Mouse (Mus musculus): ENCODE measurements around the gene Hectd4.
"Not testable (repeated sequence)": the region's sequence is repeated elsewhere in the genome, so short reads cannot be mapped to it uniquely, and the experiment has no call there.

Gene Hectd4

DNA sequence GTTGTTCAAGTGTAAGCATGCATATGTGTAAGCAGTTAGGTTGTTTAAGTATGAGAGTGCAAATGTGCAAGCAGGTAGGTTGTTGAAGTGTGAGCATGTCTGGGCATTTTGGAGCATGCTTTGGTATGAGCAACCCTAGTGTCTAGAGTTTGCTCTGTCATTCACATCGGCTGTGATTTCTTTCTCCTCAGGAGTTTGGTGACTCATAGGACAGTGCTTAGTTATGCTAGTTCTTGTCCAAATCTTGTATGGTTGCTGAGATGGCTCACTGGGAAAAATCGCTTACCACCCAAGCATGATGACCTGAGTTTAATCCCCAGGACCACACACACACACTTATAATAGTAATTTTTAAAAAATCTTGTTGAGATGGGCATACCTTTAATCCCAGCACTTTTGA, 67.2 kb downstream of the Hectd4 start:
- no peak for DNase-seq (ENCODE audit: low spot score)

DNA sequence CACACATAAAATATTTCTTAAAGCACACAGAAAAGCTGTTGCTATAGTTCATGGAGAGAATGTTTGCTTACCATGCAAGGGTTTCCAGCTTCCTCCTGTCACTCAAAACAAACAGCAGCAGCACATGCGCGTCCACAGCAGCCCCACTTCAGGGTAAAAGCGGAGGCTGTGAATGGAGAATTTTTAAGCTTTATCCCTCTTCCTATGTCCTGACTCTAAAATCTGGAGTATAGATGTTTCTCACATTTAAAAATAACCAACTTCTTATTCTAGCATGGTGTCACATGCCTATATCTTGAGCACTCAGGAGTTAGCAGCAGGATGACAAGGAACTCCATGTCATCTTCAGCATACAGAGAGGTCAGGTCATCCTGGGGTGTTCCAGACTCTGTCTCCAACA, 70.3 kb downstream of the Hectd4 start:
- DNase-seq (ENCODE audit: low spot score), result no peak

DNA sequence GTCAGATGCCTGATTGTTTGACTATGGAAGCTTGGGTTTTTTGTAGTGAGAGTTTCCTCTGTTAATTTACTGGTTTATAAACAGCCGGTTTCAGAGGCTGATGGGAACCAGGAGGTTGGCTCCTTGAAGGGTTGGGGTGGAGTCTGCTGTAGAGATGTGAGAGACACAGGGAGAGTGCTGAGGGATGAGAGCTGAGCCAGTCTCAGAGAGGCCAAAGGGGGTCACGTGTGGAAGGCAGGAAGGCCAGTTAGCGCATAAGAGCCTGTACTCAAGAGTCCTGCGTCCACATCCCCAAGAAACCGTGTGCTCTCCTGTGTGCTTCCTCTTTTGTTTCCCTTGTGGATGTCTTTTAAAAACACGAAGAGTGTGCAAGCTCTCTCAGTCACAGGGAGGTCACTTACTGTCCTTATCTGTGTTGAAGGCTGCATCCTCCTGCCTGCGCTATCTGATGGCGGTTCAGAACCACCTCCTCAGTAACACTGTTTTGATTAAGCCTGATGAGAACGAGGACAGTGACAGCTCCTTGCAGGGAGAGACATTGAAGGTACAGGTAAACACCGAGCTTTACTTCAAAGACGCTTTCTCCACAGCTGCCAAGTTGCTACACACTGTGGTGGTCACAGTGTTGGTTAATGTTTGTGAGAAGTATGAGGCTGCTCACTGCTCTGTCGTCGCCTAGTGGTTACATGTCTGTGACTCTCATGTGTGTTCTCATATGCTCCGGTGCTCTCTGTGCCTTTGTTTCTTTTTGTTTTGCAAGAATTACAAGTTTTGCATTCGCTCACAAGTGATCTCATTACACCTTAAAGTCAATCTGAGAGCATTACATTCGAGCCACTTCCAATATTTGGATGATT, 72.5 kb downstream of the Hectd4 start:
- DNase-seq (ENCODE audit: low spot score), result no peak

DNA sequence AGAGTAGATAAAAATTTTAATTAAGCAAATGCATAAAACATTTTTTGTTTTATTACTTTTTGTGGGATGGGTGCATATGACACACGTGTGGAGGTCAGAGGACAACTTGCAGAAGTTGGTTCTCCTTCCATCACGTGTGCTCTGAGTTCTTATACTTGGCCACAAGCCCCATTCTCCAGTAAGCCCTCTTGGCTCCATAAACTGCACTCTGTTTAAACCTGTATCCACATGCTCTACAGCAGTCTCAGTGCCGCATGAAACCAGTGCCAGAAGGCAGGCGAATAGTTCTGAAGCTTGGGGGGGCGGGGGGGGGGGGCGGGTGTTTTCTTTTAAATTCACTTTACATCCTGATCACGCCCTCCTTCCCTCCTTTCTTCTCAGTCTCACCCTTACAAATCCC, 85.0 kb downstream of the Hectd4 start:
- DNase-seq (ENCODE audit: low spot score), result no peak

DNA sequence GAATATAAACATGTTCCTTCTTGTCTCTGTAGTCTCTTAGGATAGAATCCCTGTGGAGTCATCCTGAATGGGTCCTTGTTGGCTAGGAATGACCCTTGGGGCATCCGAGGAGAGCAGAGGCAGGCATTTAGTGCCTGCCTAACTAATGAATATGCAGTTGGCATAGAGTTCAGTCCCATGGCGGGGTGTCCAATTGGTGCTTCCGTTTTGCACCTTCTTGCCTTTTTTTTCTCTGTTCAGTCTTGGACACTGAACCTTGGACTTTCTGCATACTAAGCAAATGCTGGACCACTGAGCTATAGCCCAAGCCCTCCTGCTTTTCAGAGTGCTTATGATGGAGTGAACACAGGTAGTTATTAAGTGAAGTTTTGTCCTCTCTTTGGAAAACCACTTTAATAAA, 87.6 kb downstream of the Hectd4 start:
- no peak for DNase-seq (ENCODE audit: low spot score)

DNA sequence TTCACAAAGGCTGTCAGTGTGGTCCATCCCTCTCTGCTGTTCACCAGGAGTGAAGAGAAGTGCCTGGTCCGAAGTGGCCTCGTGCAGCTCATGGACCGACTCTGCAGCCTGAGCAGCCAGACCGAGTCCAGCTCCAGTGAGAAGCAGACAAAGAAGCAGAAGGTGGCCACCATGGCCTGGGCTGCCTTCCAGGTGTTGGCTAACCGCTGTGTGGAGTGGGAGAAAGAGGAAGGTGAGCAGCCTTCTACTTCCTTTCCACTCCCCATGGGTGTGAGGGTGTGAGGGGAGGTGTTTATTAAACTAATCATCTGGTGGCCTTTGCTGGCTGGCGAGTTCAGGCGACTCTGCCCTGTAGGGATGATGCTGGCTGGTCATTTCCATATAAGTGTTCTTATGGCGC, 91.6 kb downstream of the Hectd4 start:
- DNase-seq (ENCODE audit: low spot score), result no peak

DNA sequence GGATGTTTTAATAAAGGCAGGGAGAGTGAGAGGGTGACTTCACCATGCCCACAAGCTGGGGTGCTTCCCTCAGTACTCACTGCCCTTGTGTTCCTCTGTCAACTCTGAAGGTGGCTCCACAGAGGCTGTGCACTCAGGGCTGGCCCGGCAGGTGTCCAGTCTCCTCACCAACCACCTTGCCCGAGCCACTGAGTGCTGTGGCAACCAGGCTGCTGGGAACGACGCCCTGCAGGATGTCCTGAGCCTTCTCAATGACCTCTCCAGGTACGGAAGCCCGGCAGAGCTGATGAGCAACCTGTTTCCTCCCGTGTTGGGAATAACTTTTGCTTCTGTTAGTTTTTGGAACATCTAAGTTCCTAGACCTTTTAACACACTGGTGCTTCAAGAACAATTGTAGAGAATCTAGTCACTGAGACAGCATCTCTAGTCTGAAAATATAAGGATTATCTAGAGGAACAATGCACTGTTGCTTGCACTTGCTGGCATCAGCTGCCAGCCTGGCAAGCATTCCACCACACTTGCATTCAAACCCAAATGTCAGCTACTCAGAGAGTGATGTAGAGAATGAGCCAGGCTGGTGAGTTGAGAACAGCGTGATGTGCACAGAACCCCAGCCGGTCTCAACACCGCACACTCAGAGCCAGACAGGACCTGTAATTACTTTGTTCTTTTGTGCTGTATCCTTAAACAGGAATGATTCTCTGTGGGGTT, 93.9 kb downstream of the Hectd4 start:
- no peak for DNase-seq (ENCODE audit: low spot score)

DNA sequence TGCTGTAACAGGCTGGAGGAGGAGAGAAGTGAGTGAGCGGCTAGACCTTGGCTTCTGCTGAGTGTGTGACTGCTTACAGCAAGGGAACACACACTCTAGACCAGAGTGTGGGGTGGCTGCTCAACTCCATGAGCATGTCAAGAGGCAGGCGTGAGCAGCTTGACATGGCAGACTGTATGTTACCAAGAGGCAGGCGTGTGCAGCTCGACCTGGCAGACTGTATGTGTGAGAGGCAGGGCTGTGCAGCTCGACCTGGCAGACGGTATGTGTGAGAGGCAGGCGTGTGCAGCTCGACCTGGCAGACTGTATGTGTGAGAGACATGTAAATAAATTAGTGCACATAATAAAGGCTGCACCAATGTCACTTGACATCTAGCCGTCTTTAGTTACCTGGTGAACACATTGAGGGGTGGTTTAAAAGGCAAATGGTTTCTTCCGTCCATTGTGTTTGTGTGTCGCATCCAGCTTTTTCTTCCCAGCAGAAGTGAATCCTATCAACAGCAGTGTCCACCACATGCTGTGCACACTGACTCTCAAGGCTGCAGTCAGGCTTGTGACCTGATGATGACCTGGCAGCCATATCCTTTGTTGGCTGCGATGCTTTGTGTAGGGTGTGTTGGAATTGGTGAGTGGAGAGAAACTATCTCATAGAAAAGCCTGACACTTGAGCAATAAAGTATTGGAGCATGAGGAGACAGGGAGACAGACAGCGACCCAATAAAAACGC, 106.2 kb downstream of the Hectd4 start:
- no peak for DNase-seq (ENCODE audit: low spot score)

DNA sequence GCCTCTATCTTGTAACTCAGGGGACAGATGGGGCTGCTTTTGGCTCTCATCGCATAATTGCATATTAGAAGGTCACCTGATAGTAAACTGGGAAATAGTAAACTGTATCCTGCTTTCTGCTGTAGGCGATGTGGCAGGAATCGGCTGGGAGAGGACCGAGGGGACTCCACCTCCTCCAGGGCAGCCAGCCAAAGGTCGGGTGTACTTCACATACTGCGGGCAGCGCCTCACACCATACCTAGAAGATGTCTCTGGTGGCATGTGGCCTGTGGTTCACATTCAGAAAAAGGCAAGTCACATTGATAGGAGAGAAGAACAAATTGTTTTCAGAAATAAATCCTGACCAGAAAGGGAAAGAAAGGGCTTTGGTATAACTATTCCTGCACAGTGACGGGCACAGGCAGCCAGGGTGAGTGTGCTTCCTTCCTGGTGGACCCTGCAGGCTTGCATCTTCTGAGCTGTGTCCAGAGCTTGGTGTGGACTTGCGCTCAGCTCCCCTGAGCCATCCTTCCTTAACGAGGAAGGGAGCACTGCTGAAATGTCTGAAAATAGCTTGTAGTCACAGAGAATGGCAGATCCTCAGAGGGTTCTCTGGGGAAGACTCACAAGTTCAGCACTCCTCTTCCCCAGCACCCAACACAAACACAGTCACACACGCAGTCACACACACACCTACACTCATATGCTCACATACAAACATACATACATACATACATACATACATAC, 109.5 kb downstream of the Hectd4 start:
- no peak for DNase-seq (ENCODE audit: low spot score)

DNA sequence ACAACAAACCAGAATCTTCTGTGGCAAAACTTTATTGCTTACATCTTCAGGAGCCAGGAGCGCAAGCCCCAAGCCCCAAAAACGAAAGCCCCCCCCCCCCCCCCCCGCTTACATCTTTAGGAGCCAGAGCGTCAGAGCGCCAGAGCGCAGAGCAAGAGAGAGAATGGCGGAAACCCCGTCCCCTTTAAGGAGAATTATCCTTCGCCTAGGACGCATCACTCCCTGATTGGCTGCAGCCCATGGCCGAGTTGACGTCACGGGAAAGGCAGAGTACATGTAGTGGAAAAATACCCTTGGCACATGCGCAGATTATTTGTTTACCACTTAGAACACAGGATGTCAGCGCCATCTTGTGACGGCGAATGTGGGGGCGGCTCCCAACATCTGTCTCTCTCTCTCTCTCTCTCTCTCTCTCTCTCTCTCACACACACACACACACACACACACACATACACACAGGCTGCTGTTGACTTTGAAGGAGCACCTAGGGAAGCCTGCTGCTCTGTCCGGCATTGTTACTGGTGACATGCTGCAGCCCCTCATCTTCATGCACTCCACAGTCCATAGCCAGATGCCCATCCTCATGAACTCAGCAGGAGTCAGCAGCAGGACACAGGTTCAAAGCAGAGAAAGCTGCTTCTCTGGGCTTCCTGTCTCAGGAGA, 110.3 kb downstream of the Hectd4 start:
- not testable (repeated sequence) for DNase-seq (ENCODE audit: low spot score)

DNA sequence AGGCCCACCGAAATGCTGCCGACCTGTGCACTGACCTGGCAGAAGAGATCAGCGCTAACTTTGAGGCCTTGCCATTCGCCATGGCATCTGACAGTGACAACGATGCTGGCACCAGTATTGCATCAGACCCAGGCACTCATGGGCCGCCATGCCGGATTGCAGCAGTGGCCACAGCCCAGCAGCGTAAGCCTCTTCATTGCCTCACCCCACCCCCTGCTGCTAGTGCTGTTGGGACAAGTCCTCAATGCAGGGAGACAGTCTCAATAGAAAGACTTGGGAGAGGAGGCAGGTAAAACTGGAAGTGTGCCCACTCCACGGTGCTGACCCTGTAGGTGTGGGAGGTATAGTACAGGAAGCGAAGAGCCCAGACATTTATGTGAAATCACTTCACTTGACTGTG, 111.7 kb downstream of the Hectd4 start:
- no peak for DNase-seq (ENCODE audit: low spot score)

DNA sequence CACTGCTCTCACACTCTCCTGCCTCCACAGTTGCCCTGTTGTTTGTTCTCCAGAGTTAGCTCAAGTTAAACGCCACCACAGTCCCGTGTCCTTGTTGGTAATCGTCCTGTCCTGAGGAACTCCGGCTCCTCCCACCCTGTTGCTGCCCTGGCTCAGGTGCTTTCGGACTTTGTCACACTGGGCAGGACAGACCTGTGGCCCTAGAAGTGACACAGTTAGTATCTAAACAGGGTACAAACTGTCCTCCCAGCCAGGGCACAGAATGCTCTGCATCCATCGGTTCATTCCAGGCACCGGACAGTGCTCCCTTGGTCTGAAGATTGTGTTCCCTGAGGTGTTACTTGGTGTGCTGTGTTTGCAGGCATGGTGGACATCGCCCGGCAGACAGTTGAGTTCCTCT, 114.0 kb downstream of the Hectd4 start:
- DNase-seq (ENCODE audit: low spot score), result no peak

DNA sequence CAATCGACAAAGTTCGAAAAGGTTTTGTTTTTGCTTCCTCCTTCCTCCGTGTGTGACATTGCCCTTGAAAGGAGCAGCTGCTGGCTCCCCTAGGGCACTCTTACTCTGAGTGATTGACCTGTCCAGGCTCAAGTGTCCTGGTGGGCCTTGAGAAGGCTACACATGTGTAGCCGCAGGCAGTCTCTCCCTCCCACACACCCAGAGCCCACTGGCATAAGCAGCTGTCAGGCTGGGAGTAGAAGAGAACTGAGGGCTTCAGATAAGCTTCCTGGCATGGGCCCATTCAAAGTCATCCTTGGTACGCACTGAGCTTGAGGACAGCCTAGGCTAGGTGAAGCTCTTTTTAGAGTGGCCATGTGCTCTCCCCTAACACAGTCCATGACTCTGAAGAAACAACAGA, 114.4 kb downstream of the Hectd4 start:
- DNase-seq (ENCODE audit: low spot score), result no peak

DNA sequence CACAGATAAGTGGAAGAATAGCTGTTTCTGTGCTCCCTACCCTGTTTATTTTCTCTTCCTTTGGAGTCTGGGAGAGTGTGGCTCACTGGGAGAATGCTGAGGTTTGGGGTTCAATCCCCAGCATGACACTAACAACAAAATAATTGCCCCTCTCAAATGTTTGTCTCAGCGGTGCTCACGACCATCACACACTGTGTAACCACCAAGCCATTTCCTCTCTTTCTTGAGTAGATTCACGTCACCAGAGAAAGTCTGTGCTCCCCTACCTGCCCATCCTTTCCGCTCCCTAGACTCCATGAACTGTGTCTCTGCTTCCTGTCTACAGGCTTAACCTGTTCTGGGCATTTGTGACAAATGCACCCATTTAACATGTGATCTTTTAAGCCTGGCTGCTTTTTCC, 115.4 kb downstream of the Hectd4 start:
- DNase-seq (ENCODE audit: low spot score), result peak; percentile 42

DNA sequence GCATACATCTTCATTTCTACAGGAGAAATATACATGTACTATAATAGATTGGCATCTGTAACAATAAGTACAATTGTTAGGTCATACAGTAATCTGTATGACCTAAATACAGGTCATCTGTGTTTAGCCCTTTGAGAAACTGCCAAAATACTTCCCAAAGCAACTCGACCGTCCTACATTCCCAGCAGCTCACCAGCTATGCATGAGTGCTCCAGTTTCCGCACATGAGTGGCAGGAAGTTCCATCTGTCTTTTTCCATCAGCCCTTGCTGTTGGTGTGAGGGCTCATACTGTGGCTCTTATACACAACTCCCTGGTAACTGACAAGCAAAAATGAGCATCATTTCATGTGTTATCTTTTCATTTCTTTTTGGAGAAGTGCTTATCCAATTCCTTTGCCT, 116.0 kb downstream of the Hectd4 start:
- no peak for DNase-seq (ENCODE audit: low spot score)

DNA sequence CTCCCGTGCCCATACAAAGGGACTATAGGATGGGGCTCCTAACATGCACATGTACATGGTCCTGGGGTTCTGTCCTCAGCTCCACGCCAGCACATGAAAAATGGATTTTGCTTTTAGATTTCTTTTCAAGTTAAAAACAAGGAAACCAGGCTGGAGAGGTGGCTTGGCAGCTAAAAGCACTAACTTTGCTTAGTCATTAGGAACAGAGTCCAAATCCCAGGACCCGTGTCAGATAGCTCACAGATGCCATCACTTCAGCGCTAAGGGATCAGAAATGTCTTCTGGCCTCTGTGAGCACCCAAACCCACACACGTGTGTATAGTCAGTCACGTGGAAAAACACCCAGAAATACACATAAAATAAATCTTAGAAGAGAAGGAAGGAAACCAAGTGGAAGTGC, 116.8 kb downstream of the Hectd4 start:
- DNase-seq (ENCODE audit: low spot score), result no peak

DNA sequence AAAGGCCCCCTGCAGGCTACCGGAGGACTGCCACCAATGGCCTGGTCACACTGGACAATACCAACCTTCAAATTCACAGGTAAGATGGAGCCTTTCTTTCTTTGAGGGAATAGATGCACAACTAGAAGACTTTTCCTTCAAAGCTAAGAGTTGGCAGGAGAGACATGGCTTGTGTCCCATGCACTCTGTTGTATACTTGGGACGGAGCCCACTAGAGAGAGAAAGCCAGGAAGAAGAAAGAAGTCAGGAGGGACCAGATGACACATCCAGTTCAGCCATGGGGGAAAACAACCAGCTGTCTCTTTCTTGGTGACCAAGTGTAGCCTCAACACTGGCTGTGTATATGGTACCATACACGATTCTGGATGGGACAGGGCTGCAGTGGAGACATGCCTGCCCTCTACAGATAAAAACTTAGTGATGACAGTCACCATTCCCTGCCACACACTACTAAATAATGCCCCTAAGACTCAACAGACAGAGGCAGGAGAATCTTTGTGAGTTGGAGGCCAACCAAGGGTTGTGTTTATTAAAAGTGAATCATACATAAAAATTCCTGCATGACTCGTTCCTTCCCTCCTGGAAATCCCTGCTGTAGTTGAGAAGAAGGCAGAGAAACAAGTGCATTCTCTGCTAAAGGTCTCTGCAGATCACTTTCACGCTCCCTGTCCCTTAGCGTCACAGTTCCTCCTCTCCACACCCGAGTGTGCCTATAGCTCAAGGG, 119.7 kb downstream of the Hectd4 start:
- DNase-seq (ENCODE audit: low spot score), result no peak

DNA sequence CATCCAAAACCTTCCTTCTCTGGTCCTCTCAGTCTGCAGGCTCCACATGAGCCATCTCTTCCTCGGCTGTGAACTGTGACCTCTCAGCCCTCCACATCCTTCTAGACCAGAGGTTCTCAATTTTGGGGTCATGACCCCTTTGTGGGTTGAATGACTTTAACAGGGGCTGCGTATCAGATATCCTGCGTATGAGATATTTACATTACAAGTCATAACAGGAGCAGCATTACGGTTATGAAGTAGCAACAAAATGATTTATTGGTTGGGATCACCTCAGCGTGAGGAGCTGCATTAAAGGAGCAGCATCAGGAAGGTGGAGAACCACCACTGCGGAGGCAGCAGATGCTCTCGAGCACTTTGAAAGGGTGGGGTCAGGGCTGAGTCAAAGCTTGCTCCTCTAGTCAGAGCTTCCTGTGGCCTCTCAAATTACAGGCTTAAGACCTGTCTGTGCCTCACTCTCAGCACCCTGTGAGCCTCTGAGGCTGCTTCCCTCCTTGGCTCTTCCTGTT, 121.0 kb downstream of the Hectd4 start:
- DNase-seq (ENCODE audit: low spot score), result peak; percentile 34

DNA sequence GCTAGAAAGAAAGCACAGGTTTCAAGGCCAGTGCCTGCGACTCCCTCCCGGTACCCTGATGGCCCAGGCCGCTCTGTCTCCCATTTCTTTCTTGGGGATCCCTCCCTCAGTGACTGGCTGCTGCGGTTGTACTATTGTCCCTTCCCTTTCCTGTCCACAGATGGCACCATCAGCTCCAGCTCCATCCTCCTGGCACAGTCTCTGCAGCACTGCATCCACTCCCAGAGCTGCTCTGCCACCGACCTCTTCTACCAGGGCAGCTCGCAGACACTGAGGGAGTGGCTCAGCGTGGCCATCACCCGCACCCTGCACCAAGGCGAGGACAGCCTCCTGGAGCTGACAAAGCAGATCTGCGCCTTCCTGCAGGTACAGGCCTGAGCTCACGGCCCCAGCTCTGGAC, 122.5 kb downstream of the Hectd4 start:
- DNase-seq (ENCODE audit: low spot score), result no peak

DNA sequence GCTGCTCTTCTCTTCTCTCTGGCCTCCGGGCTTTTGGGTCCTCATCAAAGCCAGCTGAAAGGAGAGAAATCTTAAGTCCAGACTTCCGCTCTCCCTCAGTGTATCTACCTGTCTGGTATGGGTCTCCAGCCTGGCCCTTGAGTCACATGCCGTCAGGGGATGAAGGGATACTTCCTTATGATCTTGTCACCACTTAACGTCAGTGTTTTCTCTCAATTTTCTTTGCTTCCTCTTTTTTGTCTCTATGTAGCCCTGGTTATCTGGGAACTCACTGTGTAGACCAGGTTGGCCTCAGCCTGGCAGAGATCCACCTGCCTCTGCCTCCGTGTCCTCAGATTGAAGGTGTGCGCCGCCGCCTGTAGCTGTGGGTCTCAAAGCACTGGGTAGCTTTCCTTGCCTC, 124.0 kb downstream of the Hectd4 start:
- no peak for DNase-seq (ENCODE audit: low spot score)

DNA sequence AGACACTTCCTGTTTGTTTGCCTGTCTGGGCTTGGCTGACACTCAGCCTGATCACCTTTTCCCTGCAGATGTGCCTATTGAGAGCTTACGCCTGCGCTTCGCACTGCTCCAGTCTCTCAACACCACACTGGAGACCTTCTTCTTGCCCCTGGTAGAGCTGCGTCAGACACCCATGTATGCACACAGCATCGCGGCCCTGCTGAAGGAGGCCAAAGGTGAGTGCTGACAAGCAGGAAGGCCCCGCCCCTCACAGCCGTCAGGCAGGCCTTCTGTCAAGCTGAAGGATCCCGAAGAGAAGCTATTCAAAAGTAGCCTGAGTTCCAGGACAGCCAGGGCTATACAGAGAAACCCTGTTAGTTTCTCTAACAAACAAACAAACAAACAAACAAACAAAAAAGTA, 139.2 kb downstream of the Hectd4 start:
- DNase-seq (ENCODE audit: low spot score), result no peak
